Comparison of ENCODE assay signal across 29 mouse cellular contexts in the genomic region with DNA sequence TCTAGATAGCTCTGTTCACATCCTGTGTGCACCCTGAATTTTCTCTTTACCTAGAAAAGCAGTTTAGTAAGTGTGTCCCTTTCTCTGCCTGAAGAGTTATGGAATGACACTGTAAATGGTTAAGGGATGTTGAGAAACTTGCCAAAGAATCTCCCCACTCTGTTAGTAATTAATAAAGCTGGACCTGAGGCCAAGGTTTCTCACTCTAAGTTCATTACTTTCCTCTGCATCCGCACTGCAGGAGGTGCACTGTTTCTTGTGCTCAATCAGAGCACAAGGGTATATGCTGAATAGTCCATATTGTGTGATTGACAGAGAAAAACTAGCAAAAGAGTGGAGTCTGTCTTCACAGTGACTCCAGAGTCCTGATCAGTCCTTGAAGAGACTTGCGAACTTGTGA. TPM values are rescaled to one million over a fixed set of nuclear protein-coding genes. Genes with fewer than 3 reads are reported as not detected.
DNase-seq lines count a peak whose midpoint lies in the region; ATAC-seq and TF ChIP-seq lines count a peak whose summit lies in the region.
"Had no signal": no experiment of that assay in that cellular context is flagged by ENCODE, and none has a peak within 500 bp of the region (broad histone marks: within the 10 kb centered on the region; RNA-seq: fewer than 3 reads in every experiment).

No protein-coding gene starts in this region.

- H3K4me3 ChIP-seq in kidney, adult 2 months (ENCODE audit: insufficient read depth, low read depth, low read length): no peak overlapping the region
- H3K4me3 ChIP-seq in kidney, embryonic 16.5 days (ENCODE audit: low read length): no peak overlapping the region
- no peak overlapping the region for H3K4me3 ChIP-seq in liver, embryonic 11.5 days (ENCODE audit: low read depth, low read length)
- H3K4me3 ChIP-seq: embryonic facial prominence, embryonic 10.5 days; embryonic facial prominence, embryonic 13.5 days; erythroblast, embryonic 14.5 days; forebrain, embryonic 12.5 days; heart, adult 2 months; heart, embryonic 10.5 days; heart, embryonic 13.5 days; hindbrain, embryonic 12.5 days; hindbrain, embryonic 15.5 days had no signal

- H3K27me3 ChIP-seq in kidney, adult 2 months (replicated peaks; ENCODE audit: control insufficient read depth, insufficient read depth, low read length): no peaks in the 10 kb centered on the region
- H3K27me3 ChIP-seq in kidney, embryonic 16.5 days (ENCODE audit: insufficient read depth, low read length): no peaks in the 10 kb centered on the region
- H3K27me3 ChIP-seq in liver, embryonic 11.5 days (replicated peaks; ENCODE audit: control insufficient read depth, insufficient read depth, low read length): no peaks in the 10 kb centered on the region
- H3K27me3 ChIP-seq: embryonic facial prominence, embryonic 13.5 days; forebrain, embryonic 12.5 days; heart, embryonic 13.5 days; hindbrain, embryonic 12.5 days; hindbrain, embryonic 15.5 days had no signal

- H3K4me1 ChIP-seq in kidney, adult 2 months (ENCODE audit: control insufficient read depth, insufficient read depth, low read length): peaks cover 5% of the 10 kb centered on the region; the same call in 1 of the 2 replicates
- no peaks in the 10 kb centered on the region for H3K4me1 ChIP-seq in kidney, embryonic 16.5 days (ENCODE audit: insufficient read depth, low read length)
- H3K4me1 ChIP-seq in liver, embryonic 11.5 days (replicated peaks; ENCODE audit: control insufficient read depth, insufficient read depth, low read length): no peaks in the 10 kb centered on the region
- H3K4me1 ChIP-seq: embryonic facial prominence, embryonic 10.5 days; embryonic facial prominence, embryonic 13.5 days; forebrain, embryonic 12.5 days; heart, embryonic 10.5 days; hindbrain, embryonic 12.5 days; hindbrain, embryonic 15.5 days had no signal

- peak; percentile 31; the same call in 1 of the 2 replicates for ATAC-seq in kidney, embryonic 16.5 days (ENCODE audit: low FRiP score, low TSS enrichment)
- no peak for ATAC-seq in liver, embryonic 11.5 days (replicated peaks; ENCODE audit: low FRiP score)
- ATAC-seq: CD4-positive, CD25-positive, alpha-beta regulatory T cell, adult 4 months; forebrain, embryonic 16.5 days had no signal

- H3K36me3 ChIP-seq in kidney, adult 2 months (ENCODE audit: control insufficient read depth, insufficient read depth, low read length): no peaks in the 10 kb centered on the region
- no peaks in the 10 kb centered on the region for H3K36me3 ChIP-seq in kidney, embryonic 16.5 days (ENCODE audit: insufficient read depth, low read length)
- no peaks in the 10 kb centered on the region for H3K36me3 ChIP-seq in liver, embryonic 11.5 days (ENCODE audit: control insufficient read depth, insufficient read depth, low read length)
- H3K36me3 ChIP-seq: embryonic facial prominence, embryonic 10.5 days; embryonic facial prominence, embryonic 13.5 days; forebrain, embryonic 12.5 days; heart, embryonic 10.5 days; heart, embryonic 13.5 days; hindbrain, embryonic 12.5 days; hindbrain, embryonic 15.5 days had no signal

- 58% methylated on average over 2 of the region's 2 CpGs for WGBS in kidney, adult 2 months
- 75% methylated on average over 2 of the region's 2 CpGs for WGBS in kidney, embryonic 16.5 days
- 81% methylated on average over 2 of the region's 2 CpGs for WGBS in liver, embryonic 11.5 days

- no peaks in the 10 kb centered on the region for H3K9me3 ChIP-seq in kidney, embryonic 16.5 days (ENCODE audit: low read length)
- no peaks in the 10 kb centered on the region for H3K9me3 ChIP-seq in liver, embryonic 11.5 days (ENCODE audit: control insufficient read depth, low read length)
- H3K9me3 ChIP-seq: embryonic facial prominence, embryonic 10.5 days; embryonic facial prominence, embryonic 13.5 days; forebrain, embryonic 12.5 days; heart, embryonic 10.5 days; heart, embryonic 13.5 days; hindbrain, embryonic 12.5 days; hindbrain, embryonic 15.5 days had no signal

- TF ChIP-seq POLR2A in kidney, adult 2 months (IDR thresholded peaks at IDR 0.05; ENCODE audit: low read depth, low read length): no peak

- no peak overlapping the region for H3K9ac ChIP-seq in kidney, embryonic 16.5 days (replicated peaks; ENCODE audit: low read length)
- no peak overlapping the region for H3K9ac ChIP-seq in liver, embryonic 11.5 days (ENCODE audit: low read depth, low read length)
- H3K9ac ChIP-seq: embryonic facial prominence, embryonic 13.5 days; forebrain, embryonic 12.5 days; heart, embryonic 13.5 days; hindbrain, embryonic 12.5 days; hindbrain, embryonic 15.5 days had no signal

- H3K27ac ChIP-seq in kidney, adult 2 months (ENCODE audit: insufficient read depth, low read depth, low read length): peak overlapping the region; percentile 93
- H3K27ac ChIP-seq in kidney, embryonic 16.5 days (ENCODE audit: low read length): no peak overlapping the region
- no peak overlapping the region for H3K27ac ChIP-seq in liver, embryonic 11.5 days (ENCODE audit: low read depth, low read length)
- H3K27ac ChIP-seq: embryonic facial prominence, embryonic 10.5 days; embryonic facial prominence, embryonic 13.5 days; forebrain, embryonic 12.5 days; heart, adult 2 months; heart, embryonic 10.5 days; heart, embryonic 13.5 days; hindbrain, embryonic 12.5 days; hindbrain, embryonic 15.5 days had no signal

- no peak overlapping the region for H3K4me2 ChIP-seq in kidney, embryonic 16.5 days (replicated peaks; ENCODE audit: low read depth, low read length)
- no peak overlapping the region for H3K4me2 ChIP-seq in liver, embryonic 11.5 days
- H3K4me2 ChIP-seq: embryonic facial prominence, embryonic 13.5 days; forebrain, embryonic 12.5 days; heart, embryonic 13.5 days; hindbrain, embryonic 12.5 days; hindbrain, embryonic 15.5 days had no signal

- no peak for TF ChIP-seq CTCF in kidney, adult 2 months (conservative IDR thresholded peaks at IDR 0.05; ENCODE audit: insufficient read depth, insufficient read length, low read depth, low read length)

- DNase-seq in kidney, adult 2 months: peak; percentile 87
- DNase-seq in kidney, postnatal 10 days: no peak
- peak; percentile 44 to 71 for DNase-seq in kidney, postnatal 25 days
- no peak for DNase-seq in liver, embryonic 11.5 days (ENCODE audit: low spot score)
- no peak for DNase-seq in lung, adult 18-20 months
- DNase-seq: adrenal gland, adult 8-10 months; adrenal gland, postnatal 25 days; cerebellum, adult 11-12 months; cerebellum, adult 8-10 months; cerebellum, postnatal 10 days; cerebellum, postnatal 36 days; embryo, embryonic 11 days; gastrocnemius, postnatal 10 days; gastrocnemius, postnatal 36 days; heart, adult 2 months had no signal

RNA-seq across cellular contexts. Expression of gene Fmn1, which starts 17.0 kb away (rescaled TPM):
- 7.2 and 7.4 TPM in 2 replicates for polyA plus RNA-seq in kidney, adult 2 months (2012; rRNA removed)
- polyA plus RNA-seq in kidney, embryonic 16.5 days (2015; fragmentation: Nextera tagmentation; extraction: Ambion mirVana): 7.4 and 11.0 TPM in 2 replicates
- polyA plus RNA-seq in liver, embryonic 11.5 days (2014; fragmentation: Nextera tagmentation; extraction: Ambion mirVana): 1.5 and 1.7 TPM in 2 replicates

RNA-seq across cellular contexts. Expression of gene Tmco5b, which starts 59.0 kb away (rescaled TPM):
- not detected in 2 replicates for polyA plus RNA-seq in kidney, adult 2 months (2012; rRNA removed)
- polyA plus RNA-seq in kidney, embryonic 16.5 days (2015; fragmentation: Nextera tagmentation; extraction: Ambion mirVana): not detected in 2 replicates
- not detected in 2 replicates for polyA plus RNA-seq in liver, embryonic 11.5 days (2014; fragmentation: Nextera tagmentation; extraction: Ambion mirVana)
- polyA plus RNA-seq: brain, embryonic 14.5 days; C2C12; CD4-positive, CD25-positive, alpha-beta regulatory T cell, adult 4 months; embryonic facial prominence, embryonic 13.5 days; erythroblast, embryonic 14.5 days; forebrain, embryonic 12.5 days; forebrain, embryonic 16.5 days; heart, adult 2 months; heart, embryonic 10.5 days; heart, embryonic 13.5 days; heart, embryonic 16.5 days; hindbrain, embryonic 12.5 days; hindbrain, embryonic 15.5 days had no signal

Comparison
In these comparisons a context has a peak if more than half of its experiments do, and no peak if none do; other contexts are left out.
1. DNase-seq: peak in kidney, adult 2 months (single experiment) and kidney, postnatal 25 days (2 of 2); none in kidney, postnatal 10 days (single experiment), liver, embryonic 11.5 days (single experiment) and lung, adult 18-20 months (0 of 2).